Mouse (Mus musculus): ENCODE results near the gene Rwdd3. TPM values are rescaled to one million over a fixed set of nuclear protein-coding genes. Genes with fewer than 3 reads are reported as not detected.

The Rwdd3 gene
- polyA plus RNA-seq, 1 experiment from 2014 or later = 3.4 TPM

- no peaks in the 10 kb centered on the region for H3K27me3 ChIP-seq
- no peaks in the 10 kb centered on the region for H3K36me3 ChIP-seq
- 80% methylated on average over 3 of the region's 3 CpGs for WGBS
- H3K4me1 ChIP-seq (replicated peaks) = peaks cover 4% of the 10 kb centered on the region
- no peak overlapping the region for H3K4me2 ChIP-seq
- no peak overlapping the region for H3K27ac ChIP-seq
- no peak for ATAC-seq (replicated peaks; ENCODE audit: insufficient number of reproducible peaks, insufficient read depth, low FRiP score, low read depth)
- H3K4me3 ChIP-seq = no peak overlapping the region
- H3K9me3 ChIP-seq (replicated peaks) = no peaks in the 10 kb centered on the region
- no peak overlapping the region for H3K9ac ChIP-seq
Measured at GRCm38 (mm10) chr3:121185197-121185596, 13.7 kb upstream of the Rwdd3 start.

DNA sequence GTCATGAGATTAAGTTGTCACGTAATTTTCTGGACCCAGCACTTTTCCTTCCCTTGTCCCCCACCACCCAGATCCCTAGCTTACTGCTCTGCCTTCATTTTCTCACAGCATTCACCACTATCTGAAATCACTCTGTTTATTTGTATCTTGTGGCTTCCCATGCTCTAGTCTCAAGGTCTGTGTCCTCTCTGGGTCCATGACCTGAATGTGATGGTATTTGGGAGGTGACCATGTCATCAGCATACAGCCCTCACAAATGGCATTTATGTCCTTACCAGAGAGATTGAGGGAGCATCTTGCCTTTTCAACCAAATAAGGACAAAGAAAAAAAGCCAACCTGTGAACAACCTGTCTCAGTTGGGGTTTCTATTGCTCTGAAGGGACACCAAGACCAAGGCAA, 4.5 kb upstream of the Rwdd3 start:
- Histone ChIP-seq H3K4me3 (no peak overlapping the region), H3K9me3 (replicated peaks) (no peaks in the 10 kb centered on the region), H3K9ac (no peak overlapping the region), H3K27ac (no peak overlapping the region), H3K36me3 (no peaks in the 10 kb centered on the region), H3K4me2 (no peak overlapping the region), H3K4me1 (replicated peaks) (peaks cover 5% of the 10 kb centered on the region; the same call in 1 of the 2 replicates), H3K27me3 (no peaks in the 10 kb centered on the region)
- WGBS = 81% methylated on average over 1 of the region's 1 CpGs
- ATAC-seq (replicated peaks; ENCODE audit: insufficient number of reproducible peaks, insufficient read depth, low FRiP score, low read depth) = no peak

DNA sequence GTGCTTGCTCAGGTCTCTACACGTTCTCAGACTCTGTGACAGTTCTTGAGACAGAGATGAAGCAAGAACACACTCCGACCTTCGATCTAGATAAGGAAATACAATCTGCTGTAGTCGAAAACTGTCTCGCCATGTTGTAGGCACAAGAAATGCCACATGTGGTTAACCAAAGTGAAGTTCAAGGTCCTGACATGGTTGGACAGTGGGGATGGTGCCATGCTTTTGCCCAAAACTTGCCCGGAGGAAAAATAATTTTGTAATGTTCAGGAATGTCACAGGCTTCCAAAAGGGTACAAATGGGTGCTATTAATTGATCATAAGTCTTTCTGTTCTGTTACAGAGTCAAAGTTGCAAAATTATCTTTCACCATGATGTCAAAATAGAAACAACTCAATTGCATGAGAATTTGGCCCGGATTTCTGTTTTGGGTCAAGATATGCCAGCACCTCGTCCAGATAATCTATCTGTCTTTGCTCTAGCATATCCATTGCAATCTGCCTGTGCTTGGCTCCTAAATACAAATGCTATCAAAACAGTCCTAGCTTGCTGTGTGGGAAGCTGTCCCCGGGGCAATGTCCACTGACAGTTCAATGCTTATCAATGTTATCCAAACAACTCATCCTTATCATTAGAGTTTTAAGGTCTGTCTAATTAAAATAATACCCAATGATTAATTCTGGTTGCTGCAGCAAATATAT, 2.9 kb upstream of the Rwdd3 start:
- ATAC-seq (replicated peaks; ENCODE audit: insufficient number of reproducible peaks, insufficient read depth, low FRiP score, low read depth) = no peak
- 46% methylated on average over 9 of the region's 9 CpGs for WGBS
- no peak overlapping the region for H3K9ac ChIP-seq

GRCm38 (mm10) chr3:121172718-121173117, 1.2 kb upstream of the Rwdd3 start:
- no peak overlapping the region for H3K4me2 ChIP-seq
- no peaks in the 10 kb centered on the region for H3K36me3 ChIP-seq
- no peaks in the 10 kb centered on the region for H3K27me3 ChIP-seq
- peaks cover 10% of the 10 kb centered on the region for H3K4me1 ChIP-seq (replicated peaks)
- no peak overlapping the region for H3K9ac ChIP-seq
- no peak for ATAC-seq (replicated peaks; ENCODE audit: insufficient number of reproducible peaks, insufficient read depth, low FRiP score, low read depth)
- H3K27ac ChIP-seq = no peak overlapping the region
- no peaks in the 10 kb centered on the region for H3K9me3 ChIP-seq (replicated peaks)
- no peak overlapping the region for H3K4me3 ChIP-seq
- WGBS = 78% methylated on average over 2 of the region's 2 CpGs

More for the DNA sequence above, 2.9 kb upstream of the Rwdd3 start:
- Histone ChIP-seq H3K27me3 (no peaks in the 10 kb centered on the region), H3K4me3 (no peak overlapping the region), H3K9me3 (replicated peaks) (no peaks in the 10 kb centered on the region), H3K27ac (no peak overlapping the region), H3K4me2 (no peak overlapping the region), H3K36me3 (no peaks in the 10 kb centered on the region), H3K4me1 (replicated peaks) (peaks cover 10% of the 10 kb centered on the region)

DNA sequence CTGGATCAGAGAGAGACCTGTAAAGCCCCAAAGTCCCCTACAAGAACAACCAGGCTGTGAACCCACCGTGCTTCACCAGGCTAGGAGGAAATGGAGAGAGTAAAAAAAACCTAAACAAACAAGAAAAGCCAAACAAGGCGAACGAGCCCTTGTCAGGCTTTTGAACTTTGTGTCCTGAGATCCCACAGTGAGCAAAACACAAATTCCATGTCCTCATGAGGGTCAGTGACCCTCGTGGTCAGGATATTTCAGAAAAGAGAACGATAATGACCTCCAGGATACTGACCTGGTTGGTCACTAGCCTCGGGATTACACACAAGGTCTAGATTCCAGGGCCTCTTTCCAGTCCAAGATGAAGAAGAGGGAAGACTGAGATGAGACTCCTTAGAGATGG, 374 bp upstream of the Rwdd3 start:
- Histone ChIP-seq H3K4me3 (peak overlapping the region; percentile 86), H3K4me2 (peak overlapping the region; percentile 96), H3K27ac (no peak overlapping the region), H3K36me3 (no peaks in the 10 kb centered on the region), H3K4me1 (replicated peaks) (peaks cover 10% of the 10 kb centered on the region), H3K9ac (peak overlapping the region; percentile 75; the same call in 1 of the 2 replicates), H3K9me3 (replicated peaks) (no peaks in the 10 kb centered on the region), H3K27me3 (no peaks in the 10 kb centered on the region)
- WGBS = 49% methylated on average over 6 of the region's 6 CpGs
- ATAC-seq (replicated peaks; ENCODE audit: insufficient number of reproducible peaks, insufficient read depth, low FRiP score, low read depth) = no peak

DNA sequence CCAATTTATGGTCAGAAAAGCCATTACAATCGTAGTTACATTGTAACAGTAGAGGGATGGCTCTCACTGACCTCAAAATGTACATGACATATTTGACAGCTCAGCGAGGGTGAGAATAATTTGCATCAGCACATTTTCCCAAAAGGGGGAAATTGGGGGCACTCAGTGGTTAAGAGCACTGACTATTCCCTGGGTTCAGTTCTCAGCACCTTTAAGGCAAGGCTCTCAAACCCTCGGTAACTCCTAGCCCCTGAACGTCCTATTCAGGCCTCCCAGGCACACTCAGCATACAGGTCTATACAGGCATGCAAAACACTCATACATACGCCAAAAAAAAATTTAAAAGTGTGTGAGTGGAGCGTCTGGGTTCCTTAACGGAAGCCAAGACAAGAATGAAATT, 864 bp downstream of the Rwdd3 start:
- ATAC-seq (replicated peaks; ENCODE audit: insufficient number of reproducible peaks, insufficient read depth, low FRiP score, low read depth) = no peak
- peaks cover 10% of the 10 kb centered on the region for H3K4me1 ChIP-seq (replicated peaks)
- no peaks in the 10 kb centered on the region for H3K27me3 ChIP-seq
- peak overlapping the region; percentile 86 for H3K4me3 ChIP-seq
- H3K9ac ChIP-seq = no peak overlapping the region; the same call in 1 of the 2 replicates
- 51% methylated on average over 7 of the region's 7 CpGs for WGBS
- no peaks in the 10 kb centered on the region for H3K36me3 ChIP-seq
- no peaks in the 10 kb centered on the region for H3K9me3 ChIP-seq (replicated peaks)
- H3K4me2 ChIP-seq = peak overlapping the region; percentile 96
- H3K27ac ChIP-seq = no peak overlapping the region

GRCm38 (mm10) chr3:121169092-121169942, 2.2 kb downstream of the Rwdd3 start:
- no peak overlapping the region for H3K9ac ChIP-seq
- H3K4me2 ChIP-seq = no peak overlapping the region
- H3K36me3 ChIP-seq = no peaks in the 10 kb centered on the region
- no peak for ATAC-seq (replicated peaks; ENCODE audit: insufficient number of reproducible peaks, insufficient read depth, low FRiP score, low read depth)
- peaks cover 10% of the 10 kb centered on the region for H3K4me1 ChIP-seq (replicated peaks)
- no peak overlapping the region for H3K4me3 ChIP-seq
- no peaks in the 10 kb centered on the region for H3K9me3 ChIP-seq (replicated peaks)
- no peaks in the 10 kb centered on the region for H3K27me3 ChIP-seq
- H3K27ac ChIP-seq = no peak overlapping the region
- 71% methylated on average over 15 of the region's 15 CpGs for WGBS

GRCm38 (mm10) chr3:121168581-121168980, 2.9 kb downstream of the Rwdd3 start:
- 83% methylated on average over 8 of the region's 8 CpGs for WGBS
- no peak overlapping the region for H3K27ac ChIP-seq
- H3K27me3 ChIP-seq = no peaks in the 10 kb centered on the region
- no peak overlapping the region for H3K9ac ChIP-seq
- no peaks in the 10 kb centered on the region for H3K9me3 ChIP-seq (replicated peaks)
- no peak overlapping the region for H3K4me3 ChIP-seq
- H3K4me2 ChIP-seq = no peak overlapping the region
- H3K4me1 ChIP-seq (replicated peaks) = peaks cover 10% of the 10 kb centered on the region
- H3K36me3 ChIP-seq = no peaks in the 10 kb centered on the region
- ATAC-seq (replicated peaks; ENCODE audit: insufficient number of reproducible peaks, insufficient read depth, low FRiP score, low read depth) = no peak

DNA sequence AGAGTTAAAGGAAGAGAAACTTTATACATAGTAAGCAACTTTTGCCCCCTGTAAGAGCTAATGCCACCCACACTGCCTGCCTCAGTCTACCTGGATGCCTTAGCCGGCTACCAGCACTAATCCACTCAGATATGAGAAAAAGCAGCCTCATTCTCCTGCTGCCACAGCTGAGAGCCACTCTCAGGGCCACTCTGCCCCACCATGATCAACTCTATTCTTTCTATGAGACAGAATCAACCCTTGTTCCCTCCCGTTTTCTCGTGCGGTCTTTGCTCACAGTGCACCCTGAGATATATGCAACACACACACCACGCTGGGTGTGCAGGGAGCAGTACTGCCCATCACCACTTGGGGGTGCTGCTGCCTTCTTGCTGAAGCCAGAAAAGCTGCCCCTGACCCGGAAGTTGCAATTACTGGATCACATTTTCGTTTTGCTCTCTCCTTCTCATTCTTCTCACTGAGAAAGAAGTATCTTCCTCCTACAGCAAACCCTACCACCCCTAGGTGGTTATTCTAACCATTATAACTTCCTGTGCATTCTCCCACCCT, 8.2 kb downstream of the Rwdd3 start:
- Histone ChIP-seq H3K4me2 (no peak overlapping the region), H3K4me3 (no peak overlapping the region), H3K27ac (no peak overlapping the region), H3K27me3 (no peaks in the 10 kb centered on the region), H3K9ac (no peak overlapping the region), H3K36me3 (no peaks in the 10 kb centered on the region), H3K4me1 (replicated peaks) (no peaks in the 10 kb centered on the region; the same call in 1 of the 2 replicates), H3K9me3 (replicated peaks) (no peaks in the 10 kb centered on the region)
- ATAC-seq (replicated peaks; ENCODE audit: insufficient number of reproducible peaks, insufficient read depth, low FRiP score, low read depth) = no peak
- WGBS = 41% methylated on average over 7 of the region's 7 CpGs

DNA sequence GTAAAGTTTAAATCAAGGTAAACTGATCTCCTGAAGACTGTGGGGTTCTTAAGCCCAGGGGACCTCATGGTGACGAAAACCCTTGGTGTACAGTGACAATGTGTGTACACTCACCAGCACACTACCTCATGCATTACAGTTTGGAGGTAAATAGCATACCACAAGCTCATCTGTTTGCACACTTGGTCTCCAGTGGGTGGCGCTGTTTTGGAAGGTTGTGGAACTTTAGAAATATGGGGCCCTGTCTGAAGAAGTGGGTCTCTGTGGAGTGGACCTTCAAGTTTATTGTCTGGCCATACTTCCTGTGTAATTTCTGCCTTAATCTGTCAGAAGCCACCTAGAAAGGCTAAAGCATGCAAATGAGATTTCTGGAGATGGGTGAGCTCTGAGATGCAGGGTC, 9.8 kb downstream of the Rwdd3 start:
- WGBS = 43% methylated on average over 2 of the region's 2 CpGs
- Histone ChIP-seq H3K9ac (no peak overlapping the region), H3K4me3 (no peak overlapping the region), H3K4me1 (replicated peaks) (no peaks in the 10 kb centered on the region; the same call in 1 of the 2 replicates), H3K27ac (no peak overlapping the region), H3K9me3 (replicated peaks) (no peaks in the 10 kb centered on the region), H3K27me3 (no peaks in the 10 kb centered on the region), H3K36me3 (no peaks in the 10 kb centered on the region), H3K4me2 (no peak overlapping the region)
- no peak for ATAC-seq (replicated peaks; ENCODE audit: insufficient number of reproducible peaks, insufficient read depth, low FRiP score, low read depth)

DNA sequence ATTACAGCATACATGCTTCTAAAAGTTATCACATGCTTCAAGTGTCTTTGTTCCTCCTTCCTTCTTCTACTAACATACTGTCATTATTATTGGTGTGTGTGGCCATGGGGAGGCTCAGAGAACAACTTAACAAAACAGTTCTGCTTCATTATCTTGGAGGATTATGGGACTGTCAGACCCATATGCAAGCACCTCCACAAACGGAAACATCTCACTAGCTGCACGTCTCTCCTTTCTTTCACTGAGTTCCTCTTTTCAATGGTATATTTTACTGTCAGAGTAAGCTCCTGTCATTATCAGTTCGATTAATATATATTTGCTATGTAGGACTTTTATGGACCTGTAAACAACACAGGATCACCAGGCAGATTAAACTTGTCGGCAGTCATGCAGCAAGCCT, 11.1 kb downstream of the Rwdd3 start:
- WGBS = 34% methylated on average over 4 of the region's 4 CpGs
- Histone ChIP-seq H3K9ac (no peak overlapping the region), H3K36me3 (no peaks in the 10 kb centered on the region), H3K27me3 (no peaks in the 10 kb centered on the region), H3K4me1 (replicated peaks) (no peaks in the 10 kb centered on the region; the same call in 1 of the 2 replicates), H3K27ac (no peak overlapping the region), H3K4me3 (no peak overlapping the region), H3K9me3 (replicated peaks) (no peaks in the 10 kb centered on the region), H3K4me2 (no peak overlapping the region)
- no peak for ATAC-seq (replicated peaks; ENCODE audit: insufficient number of reproducible peaks, insufficient read depth, low FRiP score, low read depth)

Measured in heart, embryonic 15.5 days (tissue).